Mouse (Mus musculus): ENCODE data around the gene Grwd1. TPM values are rescaled to one million over a fixed set of nuclear protein-coding genes. Genes with fewer than 3 reads are reported as not detected.

The Grwd1 gene
- polyA plus RNA-seq, 1 experiment from 2014 or later, result 50.6 TPM

GRCm38 (mm10) chr7:45784524-45785372 lies 46.0 kb downstream of the Grwd1 start, which contains the start of gene Sult2b1:
TSS of gene Sult2b1 (minus strand) at chr7:45784669.
- H3K36me3 ChIP-seq (ENCODE audit: insufficient read depth, low read length), result no peaks in the 10 kb centered on the region
- 22% methylated on average over 20 of the region's 20 CpGs for WGBS
- peaks cover 19% of the 10 kb centered on the region; the same call in 1 of the 2 replicates for H3K4me1 ChIP-seq (replicated peaks; ENCODE audit: insufficient read depth, low read length)
- ATAC-seq (replicated peaks; ENCODE audit: low FRiP score, low read depth) (peak; percentile 27), DNase-seq (ENCODE audit: low spot score) (peak; percentile 88)
- no peak for TF ChIP-seq CTCF (IDR thresholded peaks at IDR 0.05; ENCODE audit: low read depth)
- no peak within 1 kb of the TSS for H3K27ac ChIP-seq
- no peaks in the 10 kb centered on the region for H3K27me3 ChIP-seq (ENCODE audit: insufficient read depth, low read length)
- peak within 1 kb of the TSS; percentile 63 for H3K9ac ChIP-seq (ENCODE audit: low read depth, low read length)
- peak within 1 kb of the TSS; percentile 60 for H3K4me3 ChIP-seq (replicated peaks; ENCODE audit: low read depth, low read length)
- H3K9me3 ChIP-seq (replicated peaks; ENCODE audit: low read length), result no peaks in the 10 kb centered on the region
- peak within 1 kb of the TSS; percentile 95 for H3K4me2 ChIP-seq (ENCODE audit: low read length)

GRCm38 (mm10) chr7:45783511-45784091 lies 47.1 kb downstream of the Grwd1 start, which contains the start of gene Lmtk3:
TSS of gene Lmtk3 (plus strand) at chr7:45783738.
- no peak within 1 kb of the TSS for H3K27ac ChIP-seq
- under 1% methylated on average over 38 of the region's 38 CpGs for WGBS
- peak within 1 kb of the TSS; percentile 63 for H3K9ac ChIP-seq (ENCODE audit: low read depth, low read length)
- H3K27me3 ChIP-seq (ENCODE audit: insufficient read depth, low read length), result no peaks in the 10 kb centered on the region
- peak; percentile 41; the same call in 1 of the 2 replicates for TF ChIP-seq CTCF (IDR thresholded peaks at IDR 0.05; ENCODE audit: low read depth)
- DNase-seq (ENCODE audit: low spot score) (peak; percentile 75), ATAC-seq (replicated peaks; ENCODE audit: low FRiP score, low read depth) (no peak)
- H3K4me2 ChIP-seq (ENCODE audit: low read length), result peak within 1 kb of the TSS; percentile 86
- no peaks in the 10 kb centered on the region for H3K9me3 ChIP-seq (replicated peaks; ENCODE audit: low read length)
- no peaks in the 10 kb centered on the region for H3K36me3 ChIP-seq (ENCODE audit: insufficient read depth, low read length)
- peaks cover 19% of the 10 kb centered on the region; the same call in 1 of the 2 replicates for H3K4me1 ChIP-seq (replicated peaks; ENCODE audit: insufficient read depth, low read length)
- H3K4me3 ChIP-seq (replicated peaks; ENCODE audit: low read depth, low read length), result peak within 1 kb of the TSS; percentile 53

- Histone ChIP-seq H3K4me1 (replicated peaks; ENCODE audit: insufficient read depth, low read length) (peaks cover 19% of the 10 kb centered on the region; the same call in 1 of the 2 replicates), H3K9me3 (replicated peaks; ENCODE audit: low read length) (no peaks in the 10 kb centered on the region), H3K9ac (ENCODE audit: low read depth, low read length) (no peak overlapping the region), H3K4me2 (ENCODE audit: low read length) (no peak overlapping the region), H3K36me3 (ENCODE audit: insufficient read depth, low read length) (no peaks in the 10 kb centered on the region), H3K27me3 (ENCODE audit: insufficient read depth, low read length) (no peaks in the 10 kb centered on the region), H3K27ac (no peak overlapping the region), H3K4me3 (replicated peaks; ENCODE audit: low read depth, low read length) (no peak overlapping the region)
- no peak for TF ChIP-seq CTCF (IDR thresholded peaks at IDR 0.05; ENCODE audit: low read depth)
- 66% methylated on average over 4 of the region's 4 CpGs for WGBS
- DNase-seq (ENCODE audit: low spot score) (no peak), ATAC-seq (replicated peaks; ENCODE audit: low FRiP score, low read depth) (no peak)
These were observed 48.5 kb downstream of the Grwd1 start for GRCm38 (mm10) chr7:45782271-45782670.

- no peaks in the 10 kb centered on the region for H3K36me3 ChIP-seq (ENCODE audit: insufficient read depth, low read length)
- H3K4me2 ChIP-seq (ENCODE audit: low read length), result peak overlapping the region; percentile 19
- TF ChIP-seq CTCF (IDR thresholded peaks at IDR 0.05; ENCODE audit: low read depth), result no peak
- DNase-seq (ENCODE audit: low spot score) (no peak), ATAC-seq (replicated peaks; ENCODE audit: low FRiP score, low read depth) (peak; percentile 46; the same call in 1 of the 2 replicates)
- 19% methylated on average over 22 of the region's 22 CpGs for WGBS
- no peaks in the 10 kb centered on the region for H3K27me3 ChIP-seq (ENCODE audit: insufficient read depth, low read length)
- H3K9me3 ChIP-seq (replicated peaks; ENCODE audit: low read length), result no peaks in the 10 kb centered on the region
- no peak overlapping the region for H3K9ac ChIP-seq (ENCODE audit: low read depth, low read length)
- no peak overlapping the region for H3K4me3 ChIP-seq (replicated peaks; ENCODE audit: low read depth, low read length)
- H3K4me1 ChIP-seq (replicated peaks; ENCODE audit: insufficient read depth, low read length), result peaks cover 6% of the 10 kb centered on the region; the same call in 1 of the 2 replicates
- H3K27ac ChIP-seq, result no peak overlapping the region
These were observed 51.6 kb downstream of the Grwd1 start for GRCm38 (mm10) chr7:45779081-45779641.

GRCm38 (mm10) chr7:45775237-45775636 lies 55.5 kb downstream of the Grwd1 start:
- H3K36me3 ChIP-seq (ENCODE audit: insufficient read depth, low read length), result no peaks in the 10 kb centered on the region
- H3K9ac ChIP-seq (ENCODE audit: low read depth, low read length), result no peak overlapping the region
- H3K4me3 ChIP-seq (replicated peaks; ENCODE audit: low read depth, low read length), result no peak overlapping the region
- DNase-seq (ENCODE audit: low spot score), result no peak
- H3K4me1 ChIP-seq (replicated peaks; ENCODE audit: insufficient read depth, low read length), result no peaks in the 10 kb centered on the region; the same call in 1 of the 2 replicates
- no peak for TF ChIP-seq CTCF (IDR thresholded peaks at IDR 0.05; ENCODE audit: low read depth)
- no peak for ATAC-seq (replicated peaks; ENCODE audit: low FRiP score, low read depth)
- 51% methylated on average over 7 of the region's 7 CpGs for WGBS
- no peak overlapping the region for H3K27ac ChIP-seq
- H3K9me3 ChIP-seq (replicated peaks; ENCODE audit: low read length), result no peaks in the 10 kb centered on the region
- no peak overlapping the region for H3K4me2 ChIP-seq (ENCODE audit: low read length)
- no peaks in the 10 kb centered on the region for H3K27me3 ChIP-seq (ENCODE audit: insufficient read depth, low read length)

Other genes starting within 250 kb of the Grwd1 start
- 0.12 TPM in 1 of 2 replicates, not detected in the other for gene Fgf21, start 215.5 kb downstream of the Grwd1 start, polyA plus RNA-seq (2015; fragmentation: Nextera tagmentation; extraction: Ambion mirVana)
- 0.08 and 0.26 TPM in 2 replicates for gene Fut1, start 213.7 kb downstream of the Grwd1 start, polyA plus RNA-seq (2015; fragmentation: Nextera tagmentation; extraction: Ambion mirVana)
- 0.17 and 0.29 TPM in 2 replicates for gene Izumo1, start 209.1 kb downstream of the Grwd1 start, polyA plus RNA-seq (2015; fragmentation: Nextera tagmentation; extraction: Ambion mirVana)
- gene Rasip1, start 203.5 kb downstream of the Grwd1 start, polyA plus RNA-seq (2015; fragmentation: Nextera tagmentation; extraction: Ambion mirVana), result 16.9 and 21.1 TPM in 2 replicates
- 3.9 and 4.8 TPM in 2 replicates for gene Mamstr, start 191.0 kb downstream of the Grwd1 start, polyA plus RNA-seq (2015; fragmentation: Nextera tagmentation; extraction: Ambion mirVana)
- gene Fut2, start 164.6 kb downstream of the Grwd1 start, polyA plus RNA-seq (2015; fragmentation: Nextera tagmentation; extraction: Ambion mirVana), result 0.38 TPM in 2 replicates
- 0.18 and 0.23 TPM in 2 replicates for gene Ntn5, start 146.9 kb downstream of the Grwd1 start, polyA plus RNA-seq (2015; fragmentation: Nextera tagmentation; extraction: Ambion mirVana)
- gene Sec1, start 136.5 kb downstream of the Grwd1 start, polyA plus RNA-seq (2015; fragmentation: Nextera tagmentation; extraction: Ambion mirVana), result 0.13 and 0.32 TPM in 2 replicates
- 7.5 and 8.9 TPM in 2 replicates for gene Car11, start 131.1 kb downstream of the Grwd1 start, polyA plus RNA-seq (2015; fragmentation: Nextera tagmentation; extraction: Ambion mirVana)
- gene Dbp, start 125.9 kb downstream of the Grwd1 start, polyA plus RNA-seq (2015; fragmentation: Nextera tagmentation; extraction: Ambion mirVana), result 8.4 and 8.6 TPM in 2 replicates
- gene Rpl18, start 115.5 kb downstream of the Grwd1 start, polyA plus RNA-seq (2015; fragmentation: Nextera tagmentation; extraction: Ambion mirVana), result 1,049 and 1,142 TPM in 2 replicates
- 20.8 and 22.3 TPM in 2 replicates for gene Sphk2, start 112.9 kb downstream of the Grwd1 start, polyA plus RNA-seq (2015; fragmentation: Nextera tagmentation; extraction: Ambion mirVana)
- 0.23 and 0.28 TPM in 2 replicates for gene Fam83e, start 109.7 kb downstream of the Grwd1 start, polyA plus RNA-seq (2015; fragmentation: Nextera tagmentation; extraction: Ambion mirVana)
- not detected in 2 replicates for gene Spaca4, start 105.1 kb downstream of the Grwd1 start, polyA plus RNA-seq (2015; fragmentation: Nextera tagmentation; extraction: Ambion mirVana)
- gene Lmtk3, start 47.2 kb downstream of the Grwd1 start, polyA plus RNA-seq (2015; fragmentation: Nextera tagmentation; extraction: Ambion mirVana), result 0.59 and 0.91 TPM in 2 replicates
- 3.7 and 3.9 TPM in 2 replicates for gene Sult2b1, start 46.3 kb downstream of the Grwd1 start, polyA plus RNA-seq (2015; fragmentation: Nextera tagmentation; extraction: Ambion mirVana)
- 99.2 and 105 TPM in 2 replicates for gene Cyth2, start 16.4 kb downstream of the Grwd1 start, polyA plus RNA-seq (2015; fragmentation: Nextera tagmentation; extraction: Ambion mirVana)
- 0.80 and 1.3 TPM in 2 replicates for gene Kcnj14, start 6.2 kb downstream of the Grwd1 start, polyA plus RNA-seq (2015; fragmentation: Nextera tagmentation; extraction: Ambion mirVana)
- gene Kdelr1, start 41.8 kb upstream of the Grwd1 start, polyA plus RNA-seq (2015; fragmentation: Nextera tagmentation; extraction: Ambion mirVana), result 81.3 and 84.5 TPM in 2 replicates
- 0.29 and 0.32 TPM in 2 replicates for gene Grin2d, start 47.4 kb upstream of the Grwd1 start, polyA plus RNA-seq (2015; fragmentation: Nextera tagmentation; extraction: Ambion mirVana)
- 0.96 and 1.6 TPM in 2 replicates for gene Syngr4, start 65.8 kb upstream of the Grwd1 start, polyA plus RNA-seq (2015; fragmentation: Nextera tagmentation; extraction: Ambion mirVana)
- gene Tmem143, start 66.0 kb upstream of the Grwd1 start, polyA plus RNA-seq (2015; fragmentation: Nextera tagmentation; extraction: Ambion mirVana), result 6.2 and 6.7 TPM in 2 replicates
- 170 and 171 TPM in 2 replicates for gene Emp3, start 90.5 kb upstream of the Grwd1 start, polyA plus RNA-seq (2015; fragmentation: Nextera tagmentation; extraction: Ambion mirVana)
- gene Ccdc114, start 93.1 kb upstream of the Grwd1 start, polyA plus RNA-seq (2015; fragmentation: Nextera tagmentation; extraction: Ambion mirVana), result 7.2 and 8.4 TPM in 2 replicates
- gene Abcc6, start 199.4 kb upstream of the Grwd1 start, polyA plus RNA-seq (2015; fragmentation: Nextera tagmentation; extraction: Ambion mirVana), result 0.33 and 0.47 TPM in 2 replicates
- 27.2 and 30.3 TPM in 2 replicates for gene Nomo1, start 202.8 kb upstream of the Grwd1 start, polyA plus RNA-seq (2015; fragmentation: Nextera tagmentation; extraction: Ambion mirVana)